Comparison of ENCODE assay signal across 8 mouse cellular contexts in the genomic region with DNA sequence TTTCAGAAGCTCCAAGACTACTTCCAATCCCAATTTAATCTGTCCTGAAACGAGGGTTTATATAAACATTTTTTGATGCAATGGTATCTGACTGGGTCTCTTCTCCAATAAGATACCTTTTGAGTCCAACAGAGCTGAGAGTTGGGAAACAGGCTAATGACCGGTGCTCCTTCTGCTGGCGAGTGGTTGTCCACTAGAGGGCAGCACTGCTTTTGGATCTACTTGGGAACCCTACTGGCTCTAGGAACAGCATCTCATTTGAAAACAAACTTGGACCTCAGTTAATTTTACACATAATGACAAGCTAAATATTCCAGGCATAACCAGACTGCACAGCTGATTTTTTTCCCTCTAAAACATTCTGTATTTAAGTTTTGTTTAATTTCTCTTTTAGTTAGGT.
A peak's percentile ranks its signal among the peaks of the same experiment; 100 is the strongest.
DNase-seq lines count a peak whose midpoint lies in the region; ATAC-seq and TF ChIP-seq lines count a peak whose summit lies in the region.

No protein-coding gene starts in this region.

- TF ChIP-seq CTCF in G1E (IDR thresholded peaks at IDR 0.05; ENCODE audit: low read depth, low read length) = peak; percentile 71
- TF ChIP-seq CTCF in bone marrow macrophage, adult 2 months (IDR thresholded peaks at IDR 0.05; ENCODE audit: low read depth, low read length) = peak; percentile 64; the same call in 1 of the 2 replicates
- TF ChIP-seq CTCF in lung, embryonic 14.5 days (IDR thresholded peaks at IDR 0.05; ENCODE audit: low read depth) = peak; percentile 90

- no peak overlapping the region for H3K4me3 ChIP-seq in G1E (ENCODE audit: low read depth, low read length)
- no peak overlapping the region for H3K4me3 ChIP-seq in bone marrow macrophage, adult 2 months (ENCODE audit: insufficient read depth, low read length)
- H3K4me3 ChIP-seq in heart, embryonic 10.5 days = no peak overlapping the region
- H3K4me3 ChIP-seq in lung, embryonic 14.5 days (ENCODE audit: low read depth, low read length) = no peak overlapping the region

- 3% methylated on average over 3 of the region's 3 CpGs for WGBS in heart, embryonic 10.5 days
- under 1% methylated on average over 3 of the region's 3 CpGs for WGBS in lung, embryonic 14.5 days

- H3K9me3 ChIP-seq in G1E (replicated peaks) = no peaks in the 10 kb centered on the region
- H3K9me3 ChIP-seq in heart, embryonic 10.5 days = no peaks in the 10 kb centered on the region
- no peaks in the 10 kb centered on the region for H3K9me3 ChIP-seq in lung, embryonic 14.5 days (ENCODE audit: low read depth, low read length)

- no peaks in the 10 kb centered on the region for H3K27me3 ChIP-seq in G1E (ENCODE audit: insufficient read depth, low read length)
- H3K27me3 ChIP-seq in heart, embryonic 10.5 days (ENCODE audit: insufficient read depth, poor library complexity, severe bottlenecking) = no peaks in the 10 kb centered on the region
- H3K27me3 ChIP-seq in lung, embryonic 14.5 days (ENCODE audit: insufficient read depth, low read length) = no peaks in the 10 kb centered on the region

- DNase-seq in G1E (ENCODE audit: low spot score) = peak; percentile 25
- DNase-seq in heart, embryonic 10.5 days (ENCODE audit: low spot score) = peak; percentile 84
- peak; percentile 83 to 88 for DNase-seq in kidney, postnatal 25 days
- DNase-seq in lung, embryonic 14.5 days = peak; percentile 94
- DNase-seq in retina, postnatal 1 day = peak; percentile 83
- peak; percentile 79 for DNase-seq in urinary bladder, postnatal 14 days (ENCODE audit: low spot score)

- peaks cover 35% of the 10 kb centered on the region for H3K36me3 ChIP-seq in G1E (replicated peaks)
- no peaks in the 10 kb centered on the region for H3K36me3 ChIP-seq in heart, embryonic 10.5 days
- no peaks in the 10 kb centered on the region for H3K36me3 ChIP-seq in lung, embryonic 14.5 days (ENCODE audit: insufficient read depth)

- TF ChIP-seq POLR2A in bone marrow macrophage, adult 2 months (IDR thresholded peaks at IDR 0.05; ENCODE audit: borderline replicate concordance, low read depth, low read length) = no peak

- H3K9ac ChIP-seq in lung, embryonic 14.5 days = no peak overlapping the region

- no peak for ATAC-seq in G1E (ENCODE audit: extremely low read depth, insufficient number of reproducible peaks, low FRiP score, poor library complexity, severe bottlenecking)
- ATAC-seq in erythroblast, adult 5-6 weeks (replicated peaks; ENCODE audit: low FRiP score, poor library complexity, severe bottlenecking) = peak; percentile 72
- peak; percentile 63; the same call in 1 of the 2 replicates for ATAC-seq in lung, embryonic 14.5 days (ENCODE audit: insufficient read depth)

- no peak overlapping the region for H3K4me2 ChIP-seq in lung, embryonic 14.5 days

- H3K4me1 ChIP-seq in G1E (ENCODE audit: insufficient read depth, low read depth, low read length) = peaks cover 34% of the 10 kb centered on the region
- H3K4me1 ChIP-seq in bone marrow macrophage, adult 2 months (ENCODE audit: control insufficient read depth, insufficient read depth, low read length) = no peaks in the 10 kb centered on the region
- peaks cover 10% of the 10 kb centered on the region for H3K4me1 ChIP-seq in heart, embryonic 10.5 days
- no peaks in the 10 kb centered on the region for H3K4me1 ChIP-seq in lung, embryonic 14.5 days (ENCODE audit: insufficient read depth)

- no peak overlapping the region for H3K27ac ChIP-seq in bone marrow macrophage, adult 2 months (ENCODE audit: insufficient read depth, low read depth, low read length)
- no peak overlapping the region for H3K27ac ChIP-seq in heart, embryonic 10.5 days
- H3K27ac ChIP-seq in lung, embryonic 14.5 days (ENCODE audit: low read depth) = no peak overlapping the region

Comparison
In these comparisons a context has a peak if more than half of its experiments do, and no peak if none do; other contexts are left out.
1. DNase-seq: peak in every context shown above with its lines; median percentile 94 in lung, embryonic 14.5 days; 86 in kidney, postnatal 25 days; 84 in heart, embryonic 10.5 days; 83 in retina, postnatal 1 day; 79 in urinary bladder, postnatal 14 days; 25 in G1E.